Mouse (Mus musculus): ENCODE results near the gene Gas2l3. TPM values are rescaled to one million over a fixed set of nuclear protein-coding genes. Genes with fewer than 3 reads are reported as not detected.

Gas2l3 gene
- polyA plus RNA-seq (2012), result 0.04 and 0.11 TPM in 2 replicates

DNA sequence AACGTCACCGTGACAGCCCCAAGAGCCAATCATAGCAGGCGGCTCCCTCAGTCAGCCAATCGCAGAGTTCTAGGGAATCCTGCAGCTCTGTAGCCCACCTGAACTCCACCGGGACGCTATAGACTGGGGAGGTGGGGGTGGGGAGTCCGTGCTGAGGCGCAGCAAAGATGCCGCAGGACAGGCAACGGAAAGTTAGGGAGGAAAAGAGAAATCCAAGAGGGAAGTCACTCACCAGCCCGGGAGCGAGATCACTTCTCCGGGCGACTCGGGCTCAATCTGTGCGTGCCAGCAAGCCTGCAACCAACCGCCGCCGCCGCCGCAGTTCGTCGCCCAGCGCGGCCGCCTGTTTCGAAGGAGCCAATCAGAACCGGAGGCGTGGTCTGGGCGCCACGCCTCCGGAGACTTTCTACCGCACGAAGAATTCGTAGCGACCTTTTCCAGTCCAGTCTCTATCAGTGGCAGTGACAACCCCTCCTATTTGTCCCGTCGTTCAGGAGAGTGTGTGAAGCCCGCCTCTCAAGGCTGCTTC is at the start of gene Gas2l3:
TSS of gene Gas2l3 (minus strand) at position 345 of the 529 bp plus-strand sequence.
- Histone ChIP-seq H3K9me3 (ENCODE audit: control insufficient read depth, low read length) (no peaks in the 10 kb centered on the region), H3K36me3 (ENCODE audit: control insufficient read depth) (peaks cover 21% of the 10 kb centered on the region), H3K27me3 (ENCODE audit: control insufficient read depth) (no peaks in the 10 kb centered on the region), H3K4me1 (ENCODE audit: control insufficient read depth) (peaks cover 39% of the 10 kb centered on the region), H3K4me3 (replicated peaks) (peak within 1 kb of the TSS; percentile 98)
- TF ChIP-seq TAL1 (IDR thresholded peaks at IDR 0.05; ENCODE audit: low read length) (no peak), GATA1 (IDR thresholded peaks at IDR 0.05; ENCODE audit: low read length) (no peak)

DNA sequence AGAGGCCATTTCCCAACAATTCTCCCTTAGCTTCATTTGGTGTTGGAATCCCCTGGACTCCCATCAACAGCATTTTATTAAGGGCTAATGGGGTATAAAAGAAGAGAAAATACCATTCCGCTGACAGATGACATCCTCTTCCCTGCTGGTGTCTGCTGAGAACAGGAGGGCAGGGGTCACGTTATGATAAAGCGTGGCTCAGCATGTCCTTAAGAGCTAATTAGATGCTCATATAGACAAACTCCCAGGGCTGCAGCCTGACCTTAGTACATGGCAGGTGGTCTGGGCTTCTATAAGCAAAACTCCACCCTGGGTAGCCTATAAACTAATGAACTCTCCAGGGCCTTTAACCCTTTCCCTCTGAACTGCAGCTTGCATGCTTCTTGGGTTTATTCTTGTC is 47.6 kb upstream of the Gas2l3 start:
- Histone ChIP-seq H3K36me3 (ENCODE audit: control insufficient read depth) (no peaks in the 10 kb centered on the region), H3K27me3 (ENCODE audit: control insufficient read depth) (no peaks in the 10 kb centered on the region), H3K9me3 (ENCODE audit: control insufficient read depth, low read length) (no peaks in the 10 kb centered on the region), H3K4me1 (ENCODE audit: control insufficient read depth) (peaks cover 5% of the 10 kb centered on the region), H3K4me3 (replicated peaks) (no peak overlapping the region)
- TF ChIP-seq GATA1 (IDR thresholded peaks at IDR 0.05; ENCODE audit: low read length), result no peak
- TF ChIP-seq TAL1 (IDR thresholded peaks at IDR 0.05; ENCODE audit: low read length), result no peak

DNA sequence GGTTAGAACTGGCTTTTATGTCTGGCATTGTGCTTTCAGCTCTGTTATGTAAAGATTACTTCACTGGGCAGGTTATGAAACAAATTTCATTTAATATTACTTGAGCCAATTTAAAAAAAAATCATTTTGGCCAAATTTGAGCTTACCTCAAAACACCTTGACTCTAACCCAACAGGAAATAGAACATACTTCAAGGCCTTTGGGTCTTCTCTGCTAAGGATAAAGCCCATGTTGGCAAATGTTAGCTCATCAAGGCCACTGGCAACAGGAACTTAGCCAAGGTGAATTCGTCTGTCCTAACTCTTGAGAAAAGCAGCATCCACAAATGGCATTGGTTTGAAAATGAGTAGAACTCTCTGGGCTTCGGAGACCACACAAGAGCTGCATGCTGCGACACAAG is 46.5 kb upstream of the Gas2l3 start:
- peaks cover 1% of the 10 kb centered on the region for H3K4me1 ChIP-seq (ENCODE audit: control insufficient read depth)
- no peaks in the 10 kb centered on the region for H3K9me3 ChIP-seq (ENCODE audit: control insufficient read depth, low read length)
- TF ChIP-seq GATA1 (IDR thresholded peaks at IDR 0.05; ENCODE audit: low read length) (no peak), TAL1 (IDR thresholded peaks at IDR 0.05; ENCODE audit: low read length) (no peak)
- H3K36me3 ChIP-seq (ENCODE audit: control insufficient read depth), result no peaks in the 10 kb centered on the region
- H3K4me3 ChIP-seq (replicated peaks), result no peak overlapping the region
- H3K27me3 ChIP-seq (ENCODE audit: control insufficient read depth), result no peaks in the 10 kb centered on the region

DNA sequence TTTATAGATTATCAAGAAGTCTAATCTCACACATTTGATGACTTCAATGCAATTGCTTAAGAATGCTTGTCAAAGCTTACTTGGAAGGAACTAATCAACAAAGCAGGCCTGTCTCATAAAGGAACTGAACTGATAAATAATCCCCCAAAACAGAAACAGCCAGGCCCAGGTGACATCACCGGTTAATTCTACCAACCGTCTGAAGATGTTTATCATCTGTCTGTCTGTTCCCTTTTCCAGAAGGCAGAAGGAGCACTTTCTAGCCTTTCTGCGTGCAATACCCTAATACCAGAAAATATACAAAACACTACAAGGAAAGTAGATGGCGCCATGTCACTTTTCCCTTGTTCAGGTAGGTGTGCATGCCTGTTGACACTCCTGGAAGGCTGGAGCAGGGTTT is 45.7 kb upstream of the Gas2l3 start:
- Histone ChIP-seq H3K27me3 (ENCODE audit: control insufficient read depth) (no peaks in the 10 kb centered on the region), H3K4me1 (ENCODE audit: control insufficient read depth) (no peaks in the 10 kb centered on the region), H3K4me3 (replicated peaks) (no peak overlapping the region), H3K9me3 (ENCODE audit: control insufficient read depth, low read length) (no peaks in the 10 kb centered on the region), H3K36me3 (ENCODE audit: control insufficient read depth) (no peaks in the 10 kb centered on the region)
- TF ChIP-seq GATA1 (IDR thresholded peaks at IDR 0.05; ENCODE audit: low read length) (no peak), TAL1 (IDR thresholded peaks at IDR 0.05; ENCODE audit: low read length) (no peak)

DNA sequence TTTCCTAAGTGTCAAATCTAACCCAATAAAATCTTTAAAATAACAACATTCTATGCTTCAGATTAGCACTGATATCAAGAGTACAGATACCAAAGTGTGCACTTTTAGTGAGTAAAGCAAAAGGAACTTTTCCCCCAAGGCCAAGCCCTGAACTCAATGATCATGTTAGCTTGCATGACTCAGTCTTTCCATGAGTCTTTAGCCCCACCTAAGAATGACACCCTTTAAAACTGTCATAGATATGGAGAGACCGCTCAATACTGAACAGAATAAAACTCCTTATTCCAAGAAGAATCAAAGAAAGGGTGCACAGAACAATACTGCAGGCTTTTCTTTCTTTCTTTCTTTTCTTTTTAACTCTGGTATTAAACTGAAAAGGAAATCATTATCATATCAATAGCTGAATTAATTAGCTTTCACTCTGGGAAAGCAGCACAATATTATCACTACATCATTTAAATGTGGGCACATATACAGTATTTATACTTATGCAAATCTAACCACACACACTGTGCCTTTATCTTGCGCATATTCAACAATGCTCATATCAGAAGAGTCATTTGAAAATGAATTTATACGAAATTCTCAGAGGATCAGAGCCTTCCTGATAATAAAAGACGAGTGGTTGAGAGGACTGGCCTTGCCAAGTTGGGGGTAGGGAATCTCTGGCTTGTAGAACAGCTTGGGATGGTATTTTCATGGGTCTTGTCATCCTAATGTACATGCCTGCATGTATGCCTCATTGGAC is 43.4 kb upstream of the Gas2l3 start:
- no peaks in the 10 kb centered on the region for H3K4me1 ChIP-seq (ENCODE audit: control insufficient read depth)
- H3K9me3 ChIP-seq (ENCODE audit: control insufficient read depth, low read length), result no peaks in the 10 kb centered on the region
- H3K36me3 ChIP-seq (ENCODE audit: control insufficient read depth), result no peaks in the 10 kb centered on the region
- H3K27me3 ChIP-seq (ENCODE audit: control insufficient read depth), result no peaks in the 10 kb centered on the region
- no peak for TF ChIP-seq TAL1 (IDR thresholded peaks at IDR 0.05; ENCODE audit: low read length)
- TF ChIP-seq GATA1 (IDR thresholded peaks at IDR 0.05; ENCODE audit: low read length), result no peak
- no peak overlapping the region for H3K4me3 ChIP-seq (replicated peaks)

DNA sequence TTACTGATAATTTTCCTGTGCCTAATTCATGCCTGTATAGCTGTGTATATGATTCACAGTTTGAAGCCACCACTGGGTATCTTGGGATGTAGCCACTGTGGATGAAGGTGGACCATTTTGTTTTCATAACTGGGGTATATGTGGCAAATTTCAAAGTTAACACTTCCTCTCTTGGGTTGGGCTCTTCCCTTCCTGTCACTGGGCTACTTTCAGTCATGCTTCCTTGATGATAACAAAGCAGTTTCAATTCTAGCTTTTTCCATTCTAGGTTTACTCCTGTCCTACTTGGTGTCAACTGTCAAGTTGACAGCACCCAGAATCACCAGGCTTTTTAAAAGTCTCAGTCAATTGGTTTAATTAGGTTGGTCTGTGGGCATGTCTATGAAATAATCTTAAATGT is 41.1 kb upstream of the Gas2l3 start:
- H3K27me3 ChIP-seq (ENCODE audit: control insufficient read depth), result no peaks in the 10 kb centered on the region
- no peaks in the 10 kb centered on the region for H3K4me1 ChIP-seq (ENCODE audit: control insufficient read depth)
- no peaks in the 10 kb centered on the region for H3K9me3 ChIP-seq (ENCODE audit: control insufficient read depth, low read length)
- TF ChIP-seq TAL1 (IDR thresholded peaks at IDR 0.05; ENCODE audit: low read length), result no peak
- no peak for TF ChIP-seq GATA1 (IDR thresholded peaks at IDR 0.05; ENCODE audit: low read length)
- H3K4me3 ChIP-seq (replicated peaks), result no peak overlapping the region
- H3K36me3 ChIP-seq (ENCODE audit: control insufficient read depth), result no peaks in the 10 kb centered on the region

DNA sequence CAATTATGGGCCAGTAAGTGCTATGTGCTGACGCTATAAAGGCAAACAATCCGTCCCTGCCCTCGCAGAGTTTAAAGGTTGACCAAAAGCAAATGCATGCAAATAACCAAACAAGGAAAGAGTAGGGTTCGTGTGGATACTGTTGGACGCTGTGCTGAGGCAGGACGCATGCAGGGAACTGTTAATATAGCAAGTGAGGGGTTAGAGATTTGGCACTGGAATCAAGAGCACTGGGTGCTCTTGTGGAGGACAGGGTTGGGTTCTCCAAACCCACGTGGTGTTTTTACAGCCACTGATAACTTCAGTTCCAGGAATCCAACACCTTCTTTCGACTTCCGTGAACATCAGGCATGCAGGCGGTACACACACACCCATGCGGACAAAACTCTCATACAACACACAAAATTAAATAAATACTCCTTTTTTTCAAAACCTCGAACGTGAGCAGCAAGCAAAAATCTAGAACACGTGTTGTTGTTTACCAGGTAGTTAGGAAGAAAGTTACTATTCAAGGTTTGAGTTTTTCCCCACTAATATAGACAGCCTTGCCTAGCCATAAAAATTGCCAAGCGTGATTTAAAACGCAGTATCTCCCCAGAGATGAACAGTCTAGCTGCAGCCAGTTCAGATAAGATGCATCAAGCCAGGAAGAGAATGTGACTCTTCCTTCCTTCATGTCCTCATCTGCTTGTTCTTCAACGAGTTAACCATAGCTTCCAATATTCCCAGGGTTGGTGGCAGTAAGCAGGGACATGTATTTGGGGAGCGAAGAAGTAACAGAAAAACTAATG is 40.2 kb upstream of the Gas2l3 start:
- Histone ChIP-seq H3K36me3 (ENCODE audit: control insufficient read depth) (no peaks in the 10 kb centered on the region), H3K4me1 (ENCODE audit: control insufficient read depth) (no peaks in the 10 kb centered on the region), H3K4me3 (replicated peaks) (no peak overlapping the region), H3K9me3 (ENCODE audit: control insufficient read depth, low read length) (no peaks in the 10 kb centered on the region), H3K27me3 (ENCODE audit: control insufficient read depth) (no peaks in the 10 kb centered on the region)
- TF ChIP-seq TAL1 (IDR thresholded peaks at IDR 0.05; ENCODE audit: low read length) (no peak), GATA1 (IDR thresholded peaks at IDR 0.05; ENCODE audit: low read length) (no peak)

DNA sequence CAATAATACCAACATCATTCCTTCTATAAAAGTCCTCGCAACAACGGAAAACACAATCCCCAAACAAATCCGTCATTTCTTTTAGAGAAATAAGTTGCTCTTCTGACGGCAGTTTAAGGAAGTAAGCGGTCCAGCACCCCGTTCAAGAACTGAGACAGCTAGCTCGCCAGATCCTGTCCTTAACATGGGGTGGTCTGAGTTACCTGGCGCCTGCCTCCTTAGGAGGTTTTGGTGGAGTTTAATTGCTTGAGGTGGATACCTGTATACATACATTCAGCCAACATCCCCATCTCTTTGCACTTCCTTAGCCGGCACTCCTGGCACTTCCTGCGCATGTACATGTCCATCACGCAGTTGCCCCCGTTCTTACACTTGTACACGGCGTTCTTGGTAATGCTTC is 39.3 kb upstream of the Gas2l3 start:
- Histone ChIP-seq H3K4me3 (replicated peaks) (no peak overlapping the region), H3K9me3 (ENCODE audit: control insufficient read depth, low read length) (no peaks in the 10 kb centered on the region), H3K4me1 (ENCODE audit: control insufficient read depth) (no peaks in the 10 kb centered on the region), H3K27me3 (ENCODE audit: control insufficient read depth) (no peaks in the 10 kb centered on the region), H3K36me3 (ENCODE audit: control insufficient read depth) (no peaks in the 10 kb centered on the region)
- no peak for TF ChIP-seq GATA1 (IDR thresholded peaks at IDR 0.05; ENCODE audit: low read length)
- TF ChIP-seq TAL1 (IDR thresholded peaks at IDR 0.05; ENCODE audit: low read length), result no peak

DNA sequence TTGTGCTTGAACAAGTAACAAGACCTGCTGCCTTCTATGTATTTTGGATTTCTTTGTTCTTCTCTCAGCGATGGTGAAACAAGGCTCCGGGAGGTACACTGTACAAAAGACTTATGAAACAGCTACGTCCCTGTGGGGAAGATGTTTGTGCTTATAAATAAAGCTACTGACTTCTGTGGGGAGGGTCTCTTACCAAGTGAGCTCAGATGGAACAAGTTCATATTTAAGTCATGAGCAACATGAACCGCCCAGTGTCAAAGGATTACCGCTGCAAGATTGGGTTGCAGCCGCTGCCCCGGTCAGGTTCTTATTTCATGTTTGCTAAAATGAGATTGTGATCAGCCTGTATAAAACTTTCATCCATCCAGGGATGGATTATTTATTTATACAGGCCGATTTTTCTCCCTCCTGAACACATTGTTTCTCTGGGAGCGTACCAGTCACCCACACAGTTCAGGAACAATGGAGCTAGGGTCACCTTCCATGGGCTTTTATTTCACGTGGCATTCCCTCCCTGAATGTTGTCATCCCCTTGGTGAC is 38.4 kb upstream of the Gas2l3 start:
- no peaks in the 10 kb centered on the region for H3K9me3 ChIP-seq (ENCODE audit: control insufficient read depth, low read length)
- no peaks in the 10 kb centered on the region for H3K36me3 ChIP-seq (ENCODE audit: control insufficient read depth)
- no peaks in the 10 kb centered on the region for H3K27me3 ChIP-seq (ENCODE audit: control insufficient read depth)
- no peak for TF ChIP-seq GATA1 (IDR thresholded peaks at IDR 0.05; ENCODE audit: low read length)
- no peak for TF ChIP-seq TAL1 (IDR thresholded peaks at IDR 0.05; ENCODE audit: low read length)
- no peak overlapping the region for H3K4me3 ChIP-seq (replicated peaks)
- no peaks in the 10 kb centered on the region for H3K4me1 ChIP-seq (ENCODE audit: control insufficient read depth)

Measured in erythroblast, embryonic 14.5 days (primary cell).